Mouse (Mus musculus): ENCODE data around the gene Ccn1. TPM values are rescaled to one million over a fixed set of nuclear protein-coding genes. Genes with fewer than 3 reads are reported as not detected.
A peak's percentile ranks its signal among the peaks of the same experiment; 100 is the strongest.

Gene Ccn1
- polyA plus RNA-seq, 1 experiment from 2014 or later = 63.7 TPM

GRCm38 (mm10) chr3:145614362-145615115 lies 35.2 kb downstream of the Ccn1 start:
- H3K27ac ChIP-seq = peak overlapping the region; percentile 43
- H3K9ac ChIP-seq = no peak overlapping the region
- H3K27me3 ChIP-seq = no peaks in the 10 kb centered on the region
- no peak overlapping the region for H3K4me3 ChIP-seq
- peak overlapping the region; percentile 6; the same call in 1 of the 2 replicates for H3K4me2 ChIP-seq (replicated peaks)
- H3K9me3 ChIP-seq = no peaks in the 10 kb centered on the region
- ATAC-seq (ENCODE audit: insufficient number of reproducible peaks, insufficient read depth, low FRiP score, low TSS enrichment) = no peak
- H3K36me3 ChIP-seq = no peaks in the 10 kb centered on the region
- 18% methylated on average over 17 of the region's 17 CpGs for WGBS
- H3K4me1 ChIP-seq = peaks cover 18% of the 10 kb centered on the region

- ATAC-seq (ENCODE audit: insufficient number of reproducible peaks, insufficient read depth, low FRiP score, low TSS enrichment) = no peak
- 76% methylated on average over 4 of the region's 4 CpGs for WGBS
- Histone ChIP-seq H3K9ac (no peak overlapping the region), H3K4me3 (no peak overlapping the region), H3K27me3 (no peaks in the 10 kb centered on the region), H3K36me3 (no peaks in the 10 kb centered on the region), H3K4me1 (peaks cover 18% of the 10 kb centered on the region), H3K27ac (no peak overlapping the region), H3K9me3 (no peaks in the 10 kb centered on the region), H3K4me2 (replicated peaks) (no peak overlapping the region)
These were observed 36.5 kb downstream of the Ccn1 start for GRCm38 (mm10) chr3:145613234-145613633.

GRCm38 (mm10) chr3:145612662-145613061 lies 37.1 kb downstream of the Ccn1 start:
- no peak overlapping the region for H3K4me3 ChIP-seq
- ATAC-seq (ENCODE audit: insufficient number of reproducible peaks, insufficient read depth, low FRiP score, low TSS enrichment) = no peak
- no peak overlapping the region for H3K9ac ChIP-seq
- H3K9me3 ChIP-seq = no peaks in the 10 kb centered on the region
- H3K27me3 ChIP-seq = no peaks in the 10 kb centered on the region
- no peaks in the 10 kb centered on the region for H3K36me3 ChIP-seq
- no peak overlapping the region for H3K4me2 ChIP-seq (replicated peaks)
- WGBS = 24% methylated on average over 4 of the region's 4 CpGs
- peaks cover 18% of the 10 kb centered on the region for H3K4me1 ChIP-seq
- H3K27ac ChIP-seq = no peak overlapping the region

GRCm38 (mm10) chr3:145608320-145608719 lies 41.5 kb downstream of the Ccn1 start:
- Histone ChIP-seq H3K36me3 (peaks cover 26% of the 10 kb centered on the region), H3K4me3 (no peak overlapping the region), H3K27me3 (no peaks in the 10 kb centered on the region), H3K9me3 (no peaks in the 10 kb centered on the region), H3K4me2 (replicated peaks) (no peak overlapping the region), H3K9ac (no peak overlapping the region), H3K27ac (no peak overlapping the region), H3K4me1 (no peaks in the 10 kb centered on the region)
- 92% methylated on average over 5 of the region's 5 CpGs for WGBS
- no peak for ATAC-seq (ENCODE audit: insufficient number of reproducible peaks, insufficient read depth, low FRiP score, low TSS enrichment)

GRCm38 (mm10) chr3:145605437-145606123 lies 44.2 kb downstream of the Ccn1 start:
- H3K4me2 ChIP-seq (replicated peaks) = no peak overlapping the region
- WGBS = 85% methylated on average over 5 of the region's 5 CpGs
- H3K27me3 ChIP-seq = no peaks in the 10 kb centered on the region
- no peak for ATAC-seq (ENCODE audit: insufficient number of reproducible peaks, insufficient read depth, low FRiP score, low TSS enrichment)
- H3K4me3 ChIP-seq = no peak overlapping the region
- H3K9ac ChIP-seq = no peak overlapping the region
- H3K4me1 ChIP-seq = peaks cover 8% of the 10 kb centered on the region; the same call in 1 of the 2 replicates
- peaks cover 47% of the 10 kb centered on the region for H3K36me3 ChIP-seq
- no peak overlapping the region for H3K27ac ChIP-seq
- H3K9me3 ChIP-seq = no peaks in the 10 kb centered on the region

- Histone ChIP-seq H3K4me3 (no peak overlapping the region), H3K4me1 (peaks cover 8% of the 10 kb centered on the region; the same call in 1 of the 2 replicates), H3K9me3 (no peaks in the 10 kb centered on the region), H3K4me2 (replicated peaks) (no peak overlapping the region), H3K9ac (no peak overlapping the region), H3K27me3 (no peaks in the 10 kb centered on the region), H3K27ac (no peak overlapping the region), H3K36me3 (peaks cover 70% of the 10 kb centered on the region)
- WGBS = 76% methylated on average over 11 of the region's 11 CpGs
- ATAC-seq (ENCODE audit: insufficient number of reproducible peaks, insufficient read depth, low FRiP score, low TSS enrichment) = peak; percentile 47; the same call in 1 of the 2 replicates
These were observed 47.2 kb downstream of the Ccn1 start for GRCm38 (mm10) chr3:145602410-145603206.

- no peaks in the 10 kb centered on the region for H3K9me3 ChIP-seq
- H3K27me3 ChIP-seq = no peaks in the 10 kb centered on the region
- H3K9ac ChIP-seq = no peak overlapping the region
- no peak for ATAC-seq (ENCODE audit: insufficient number of reproducible peaks, insufficient read depth, low FRiP score, low TSS enrichment)
- 67% methylated on average over 6 of the region's 6 CpGs for WGBS
- H3K4me3 ChIP-seq = no peak overlapping the region
- H3K36me3 ChIP-seq = peaks cover 70% of the 10 kb centered on the region
- H3K4me2 ChIP-seq (replicated peaks) = no peak overlapping the region
- no peak overlapping the region for H3K27ac ChIP-seq
- peaks cover 8% of the 10 kb centered on the region; the same call in 1 of the 2 replicates for H3K4me1 ChIP-seq
These were observed 48.4 kb downstream of the Ccn1 start for GRCm38 (mm10) chr3:145601345-145601744.

GRCm38 (mm10) chr3:145600801-145601200 lies 49.0 kb downstream of the Ccn1 start:
- no peak for ATAC-seq (ENCODE audit: insufficient number of reproducible peaks, insufficient read depth, low FRiP score, low TSS enrichment)
- no peak overlapping the region for H3K27ac ChIP-seq
- WGBS = 89% methylated on average over 6 of the region's 6 CpGs
- H3K9ac ChIP-seq = no peak overlapping the region
- H3K36me3 ChIP-seq = peaks cover 71% of the 10 kb centered on the region
- no peak overlapping the region for H3K4me3 ChIP-seq
- H3K4me1 ChIP-seq = peaks cover 8% of the 10 kb centered on the region; the same call in 1 of the 2 replicates
- no peak overlapping the region for H3K4me2 ChIP-seq (replicated peaks)
- no peaks in the 10 kb centered on the region for H3K27me3 ChIP-seq
- H3K9me3 ChIP-seq = no peaks in the 10 kb centered on the region

GRCm38 (mm10) chr3:145599059-145599458 lies 50.7 kb downstream of the Ccn1 start:
- Histone ChIP-seq H3K27ac (no peak overlapping the region), H3K36me3 (peaks cover 69% of the 10 kb centered on the region), H3K4me1 (peaks cover 8% of the 10 kb centered on the region; the same call in 1 of the 2 replicates), H3K9ac (no peak overlapping the region), H3K4me3 (no peak overlapping the region), H3K4me2 (replicated peaks) (no peak overlapping the region), H3K9me3 (no peaks in the 10 kb centered on the region), H3K27me3 (no peaks in the 10 kb centered on the region)
- ATAC-seq (ENCODE audit: insufficient number of reproducible peaks, insufficient read depth, low FRiP score, low TSS enrichment) = no peak
- 93% methylated on average over 7 of the region's 7 CpGs for WGBS

All from embryonic facial prominence, embryonic 12.5 days (tissue).